Mouse (Mus musculus): ENCODE measurements around the gene Specc1l.
"Not testable (repeated sequence)": the region's sequence is repeated elsewhere in the genome, so short reads cannot be mapped to it uniquely, and the experiment has no call there.

The Specc1l gene

DNA sequence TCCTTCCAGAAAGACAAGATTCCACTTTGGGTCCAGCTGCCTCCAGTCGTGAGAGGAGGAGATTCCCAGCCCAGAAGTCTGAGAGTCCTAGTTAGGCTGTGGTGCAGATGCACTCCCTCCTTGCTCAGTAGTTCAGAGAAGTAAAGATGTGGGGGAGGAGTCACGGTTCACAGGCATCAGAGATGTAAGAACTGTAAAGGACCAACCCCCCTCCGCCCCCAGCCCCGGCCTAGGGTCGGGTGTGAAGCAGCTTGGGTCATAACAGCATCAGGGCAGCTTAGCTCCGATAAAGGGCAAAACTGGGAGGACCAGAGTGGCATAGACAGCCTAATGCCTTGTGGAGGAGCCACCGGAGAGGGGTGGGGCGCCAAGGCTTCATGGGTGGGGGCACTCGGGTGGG lies 104.6 kb downstream of the Specc1l start:
- no peak for DNase-seq (ENCODE audit: low read depth, low spot score)

DNA sequence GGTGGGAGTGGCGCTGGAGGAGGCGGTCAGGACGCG lies 104.8 kb downstream of the Specc1l start, which contains the start of gene Adora2a:
Gene Adora2a (plus strand): TSS at position 6 of the 36 bp plus-strand sequence.
- DNase-seq (ENCODE audit: low read depth, low spot score) = no peak

DNA sequence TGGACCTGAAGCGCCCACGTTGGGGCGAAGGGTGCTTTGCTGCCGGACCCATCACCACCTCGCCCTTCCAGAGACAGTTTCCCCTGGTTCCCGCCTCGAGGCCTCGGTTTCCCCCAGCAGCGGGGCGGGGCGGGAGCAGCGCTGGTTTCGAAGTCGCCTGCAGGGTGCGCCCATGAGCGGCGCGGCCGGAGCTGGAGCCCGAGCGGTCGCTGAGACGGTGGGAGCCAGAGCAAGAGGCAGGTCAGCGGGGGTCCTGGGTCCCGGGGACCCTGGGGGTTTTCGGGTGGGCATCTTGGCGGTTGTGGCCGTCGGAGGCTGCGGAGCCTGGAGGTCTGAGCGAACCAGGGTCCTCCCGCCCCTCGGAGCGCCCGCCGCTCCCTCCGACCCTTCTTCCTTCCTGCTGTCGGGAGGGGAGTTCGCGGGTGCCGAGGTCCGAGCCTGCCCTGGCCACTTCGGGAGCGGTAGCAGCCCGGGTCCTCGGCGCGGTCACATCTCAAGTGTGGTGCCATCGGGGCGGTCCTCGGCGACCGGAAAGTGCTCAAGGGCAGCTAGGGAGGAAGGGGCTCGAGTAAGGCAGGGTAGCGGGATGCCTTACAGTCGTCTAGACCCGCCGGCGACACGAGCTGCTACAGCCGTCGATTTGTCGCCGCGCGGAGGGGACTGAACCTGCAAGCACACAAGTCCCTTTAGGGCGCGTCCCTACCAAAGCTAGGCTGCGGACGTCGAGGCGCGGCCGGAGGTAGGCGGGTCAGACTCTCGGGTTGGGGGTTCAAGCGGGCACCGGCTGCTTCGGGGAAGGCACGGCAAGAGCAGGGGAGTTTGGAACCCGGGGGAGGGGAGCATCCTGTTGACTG lies 105.3 kb downstream of the Specc1l start:
- DNase-seq (ENCODE audit: low read depth, low spot score) = no peak

- no peak for DNase-seq (ENCODE audit: low read depth, low spot score)
Observed at GRCm38 (mm10) chr10:75318206-75318605, 106.3 kb downstream of the Specc1l start.

DNA sequence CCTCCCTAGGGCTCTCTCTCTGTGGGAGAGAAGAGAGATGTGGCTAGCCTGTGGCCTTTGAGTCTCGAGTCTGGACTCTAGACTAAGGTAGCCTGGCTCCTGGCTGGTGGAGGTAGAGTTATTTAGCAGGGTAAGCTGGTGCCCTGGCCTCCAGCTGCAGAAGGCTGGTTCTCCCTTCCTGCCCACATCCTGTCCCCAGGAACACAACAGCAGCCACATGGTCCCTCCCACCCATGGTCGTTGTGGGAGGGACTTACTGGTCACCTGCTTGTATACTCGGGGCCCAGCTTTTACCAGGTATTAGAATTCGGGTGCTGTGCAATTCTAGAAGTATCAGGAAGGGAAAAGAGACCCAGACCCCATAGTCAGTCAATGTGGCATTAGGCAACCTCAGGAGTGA lies 108.4 kb downstream of the Specc1l start:
- DNase-seq (ENCODE audit: low read depth, low spot score) = no peak

GRCm38 (mm10) chr10:75322966-75323365 lies 111.1 kb downstream of the Specc1l start:
- no peak for DNase-seq (ENCODE audit: low read depth, low spot score)

DNA sequence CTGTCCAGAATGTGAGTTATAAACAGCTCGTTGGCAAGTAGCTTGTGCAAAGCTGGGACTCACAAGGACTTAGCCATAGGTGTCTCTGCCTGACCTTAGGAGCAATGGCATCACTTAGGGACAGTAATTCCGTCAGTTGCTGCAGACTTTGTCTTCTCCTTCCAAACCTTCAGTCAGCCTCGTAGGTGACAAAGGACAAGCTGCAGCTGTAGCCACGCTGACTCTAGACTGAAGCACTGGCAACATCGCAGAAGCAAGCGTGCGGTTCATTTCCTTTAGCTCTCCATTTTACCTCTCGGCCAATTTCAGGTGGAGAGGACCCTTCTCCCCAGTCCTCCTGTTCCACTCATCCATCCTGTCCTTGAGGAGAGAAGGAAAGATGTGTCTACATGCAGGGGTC lies 112.1 kb downstream of the Specc1l start:
- DNase-seq (ENCODE audit: low read depth, low spot score) = no peak

DNA sequence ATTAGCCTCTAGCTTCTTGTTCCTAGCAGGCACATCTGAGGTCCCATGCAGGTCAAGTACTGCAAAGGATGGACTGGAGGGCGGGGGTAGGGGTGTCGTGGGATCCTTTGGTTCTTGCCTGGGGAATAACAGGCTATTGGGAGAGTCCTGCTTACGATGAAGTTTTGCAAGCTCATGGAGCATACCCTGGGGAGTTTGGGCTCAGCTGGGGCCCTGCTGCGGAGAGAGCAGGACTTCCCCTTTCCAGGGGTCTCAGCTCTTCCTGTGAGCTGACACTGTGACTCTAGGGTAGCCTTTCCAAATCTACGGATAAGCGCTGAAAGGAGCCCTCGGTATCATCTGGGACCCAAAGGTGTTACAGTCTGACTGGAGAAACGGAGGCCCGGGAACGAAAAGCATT lies 112.5 kb downstream of the Specc1l start:
- DNase-seq (ENCODE audit: low read depth, low spot score) = no peak

DNA sequence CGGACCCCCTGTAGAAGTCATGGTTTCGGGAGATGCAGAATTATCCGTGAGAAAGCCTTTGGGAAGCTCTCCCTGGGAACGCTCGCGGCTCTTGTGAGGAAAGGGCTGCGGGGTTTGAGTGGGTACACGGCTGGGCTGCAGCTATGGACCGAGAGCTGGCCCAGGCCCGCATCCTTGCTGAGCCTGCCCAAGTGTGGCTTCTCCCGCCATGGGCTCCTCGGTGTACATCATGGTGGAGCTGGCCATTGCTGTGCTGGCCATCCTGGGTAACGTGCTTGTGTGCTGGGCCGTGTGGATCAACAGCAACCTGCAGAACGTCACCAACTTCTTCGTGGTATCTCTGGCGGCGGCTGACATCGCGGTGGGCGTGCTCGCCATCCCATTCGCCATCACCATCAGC lies 113.9 kb downstream of the Specc1l start:
- DNase-seq (ENCODE audit: low read depth, low spot score) = no peak

DNA sequence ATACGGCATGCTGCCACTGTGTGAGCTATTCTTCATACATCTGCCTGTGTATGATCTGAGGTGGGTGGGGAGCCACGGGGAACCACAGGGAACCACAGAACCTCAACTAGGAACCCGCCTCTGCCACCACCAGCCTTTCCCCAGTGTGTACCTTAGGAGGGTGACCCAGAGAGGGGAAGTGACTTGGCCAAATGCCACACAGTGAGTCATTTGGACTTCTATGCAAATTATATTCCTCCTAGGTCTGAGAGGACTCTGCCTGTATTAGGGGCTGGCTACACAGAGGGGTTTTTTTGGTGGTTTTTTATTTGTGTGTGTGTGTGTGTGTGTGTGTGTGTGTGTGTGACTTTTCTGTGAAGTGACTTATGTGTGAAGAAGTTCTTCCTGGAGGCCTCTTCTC lies 114.7 kb downstream of the Specc1l start:
- no peak for DNase-seq (ENCODE audit: low read depth, low spot score)

DNA sequence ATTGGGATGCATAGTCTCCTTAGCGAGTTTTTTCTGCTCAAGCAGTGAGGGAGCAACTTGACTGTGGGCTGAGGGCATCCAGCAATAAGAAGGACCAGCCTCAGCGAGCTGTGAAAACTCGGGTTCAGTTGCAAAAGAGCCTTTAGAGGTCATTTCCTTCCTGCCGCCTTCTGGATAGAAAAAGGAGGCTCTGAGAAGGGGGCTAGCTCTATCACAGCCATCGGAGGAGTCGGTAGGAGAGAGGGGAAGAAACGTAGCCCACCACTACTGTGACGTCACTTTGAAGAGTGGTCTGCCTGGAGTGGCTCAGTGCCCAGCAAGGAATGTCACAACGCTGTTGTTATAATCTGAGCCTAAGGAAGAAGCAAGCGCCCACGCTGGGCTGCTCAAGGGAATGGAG lies 115.2 kb downstream of the Specc1l start:
- no peak for DNase-seq (ENCODE audit: low read depth, low spot score)

DNA sequence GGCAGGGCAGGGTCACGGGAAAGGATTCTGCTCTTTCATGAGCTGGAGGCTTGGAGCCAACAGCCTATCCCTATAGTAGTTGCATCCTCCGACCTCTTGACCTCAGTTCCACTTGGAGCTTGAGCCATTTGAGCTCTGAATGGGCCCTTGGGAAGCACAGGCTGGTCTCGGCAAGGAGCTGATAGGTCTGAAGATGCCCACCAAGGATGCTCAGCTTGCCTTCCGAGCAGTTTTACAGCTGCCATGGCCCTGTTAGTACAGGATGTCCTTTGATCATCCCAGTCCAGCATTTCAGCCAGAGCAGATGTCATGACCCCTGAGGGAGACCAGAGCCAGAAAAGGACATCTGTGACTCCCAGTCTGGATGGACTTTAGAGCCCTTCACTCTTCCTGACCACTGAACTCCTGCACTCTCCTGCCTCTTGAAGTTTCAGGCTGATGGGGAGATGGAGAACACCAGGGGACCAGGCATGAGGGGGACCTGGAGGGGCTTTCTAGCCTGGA lies 116.4 kb downstream of the Specc1l start:
- no peak for DNase-seq (ENCODE audit: low read depth, low spot score)

- no peak for DNase-seq (ENCODE audit: low read depth, low spot score)
Observed at GRCm38 (mm10) chr10:75332268-75332667, 120.4 kb downstream of the Specc1l start.

GRCm38 (mm10) chr10:75333176-75333776 lies 121.4 kb downstream of the Specc1l start:
- DNase-seq (ENCODE audit: low read depth, low spot score) = no peak

- no peak for DNase-seq (ENCODE audit: low read depth, low spot score)
Observed at GRCm38 (mm10) chr10:75334175-75334574, 122.3 kb downstream of the Specc1l start.

DNA sequence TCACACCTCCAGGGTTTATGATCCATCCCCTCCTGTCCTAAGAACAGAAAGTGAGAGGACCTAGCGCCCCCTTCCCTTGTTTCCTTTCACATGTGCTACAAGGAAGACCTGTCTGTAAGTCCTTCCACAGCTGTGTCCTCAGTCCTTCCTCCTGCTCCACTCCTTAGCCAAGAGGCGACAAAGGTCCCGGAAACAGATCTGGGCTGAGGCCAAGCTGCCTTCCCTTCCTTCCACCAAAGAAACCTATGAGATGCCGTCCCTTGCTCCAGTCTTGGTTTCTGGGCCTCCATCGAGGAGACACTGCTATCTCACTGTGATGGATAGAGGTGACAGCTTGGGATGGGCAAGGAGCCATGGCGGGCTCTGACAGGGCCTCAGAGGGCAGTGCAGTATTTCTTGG lies 123.2 kb downstream of the Specc1l start:
- no peak for DNase-seq (ENCODE audit: low read depth, low spot score)

- no peak for DNase-seq (ENCODE audit: low read depth, low spot score)
Observed at GRCm38 (mm10) chr10:75337231-75337630, 125.4 kb downstream of the Specc1l start.

DNA sequence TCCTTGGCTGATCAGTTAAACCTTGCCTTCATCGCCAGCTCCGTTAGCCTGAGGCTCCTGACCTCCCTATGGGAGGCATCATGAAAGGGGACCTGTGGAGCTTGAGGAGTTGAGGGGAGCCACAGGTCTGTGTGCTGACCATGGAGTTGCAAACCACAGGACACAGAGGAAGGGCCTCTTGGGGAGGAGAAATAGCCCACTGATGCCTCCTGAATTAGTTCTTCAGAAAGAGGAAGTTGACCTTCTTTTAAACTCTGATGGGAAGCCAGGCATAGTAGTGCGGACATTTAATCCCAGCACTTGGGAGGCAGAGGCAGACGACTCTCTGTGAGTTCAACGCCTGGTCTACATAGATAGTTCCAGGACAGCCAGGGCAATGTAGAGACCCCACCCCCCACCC lies 127.0 kb downstream of the Specc1l start:
- no peak for DNase-seq (ENCODE audit: low read depth, low spot score)

DNA sequence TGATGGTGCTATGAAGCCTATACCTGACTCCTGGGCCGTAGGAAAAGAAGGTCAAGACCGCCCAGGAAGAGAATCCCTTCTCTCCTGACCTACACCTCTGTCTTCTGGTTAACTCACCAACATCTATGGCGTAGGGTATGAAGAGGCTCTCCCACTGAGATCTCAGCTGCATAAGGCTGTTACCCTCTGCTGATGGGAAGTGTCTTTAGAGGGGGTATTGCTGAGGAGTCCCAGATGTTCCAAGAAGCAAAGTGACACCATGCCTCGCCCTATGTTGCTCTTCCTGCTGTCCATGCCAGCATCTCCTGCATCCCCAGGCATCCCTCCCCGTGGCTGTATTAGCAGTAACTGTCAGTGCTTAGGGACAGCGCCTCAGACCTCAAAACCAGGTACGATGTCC lies 127.5 kb downstream of the Specc1l start:
- no peak for DNase-seq (ENCODE audit: low read depth, low spot score)

- no peak for DNase-seq (ENCODE audit: low read depth, low spot score)
Observed at GRCm38 (mm10) chr10:75341936-75342335, 130.1 kb downstream of the Specc1l start.

- not testable (repeated sequence) for DNase-seq (ENCODE audit: low read depth, low spot score)
Observed at GRCm38 (mm10) chr10:75344563-75344962, 132.7 kb downstream of the Specc1l start.

GRCm38 (mm10) chr10:75345265-75345664 lies 133.4 kb downstream of the Specc1l start:
- DNase-seq (ENCODE audit: low read depth, low spot score) = no peak

DNA sequence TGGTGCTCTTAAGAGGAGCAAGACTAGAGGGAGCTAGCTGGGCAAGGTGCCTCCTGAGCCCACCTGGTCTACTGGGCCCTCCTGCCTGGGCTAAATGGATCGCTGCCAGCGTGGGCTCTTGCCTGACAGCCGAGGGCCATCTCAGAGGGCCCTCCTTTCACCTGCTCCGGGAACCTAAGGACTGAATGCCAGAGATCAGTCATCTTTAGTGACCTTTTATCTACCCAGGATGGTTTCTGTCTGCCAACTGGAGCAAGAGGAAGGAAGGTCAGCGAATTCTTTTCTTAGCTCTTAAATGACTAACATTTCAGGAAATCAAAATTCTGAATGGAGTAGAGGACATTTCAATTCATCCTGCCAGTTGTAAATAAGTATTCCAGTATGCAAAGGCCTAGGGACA lies 138.7 kb downstream of the Specc1l start:
- DNase-seq (ENCODE audit: low read depth, low spot score) = no peak

DNA sequence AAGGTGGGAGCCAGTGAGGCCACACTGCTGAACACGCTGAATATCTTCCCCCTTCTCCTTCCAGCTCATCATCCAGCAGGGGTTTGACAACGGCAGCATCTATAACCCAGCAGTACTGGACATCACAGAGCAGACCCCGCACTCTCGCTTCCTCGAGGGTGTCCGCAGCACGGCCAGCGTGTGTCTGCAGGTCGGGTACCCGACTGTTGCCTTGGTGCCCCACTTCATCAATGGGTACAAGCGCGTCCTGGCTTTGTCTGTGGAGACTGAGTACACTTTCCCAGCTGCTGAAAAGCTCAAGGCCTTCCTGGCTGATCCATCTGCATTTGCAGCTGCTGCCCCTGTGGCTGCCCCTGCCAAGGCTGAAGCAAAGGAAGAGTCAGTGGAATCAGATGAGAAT lies 140.7 kb downstream of the Specc1l start:
- no peak for DNase-seq (ENCODE audit: low read depth, low spot score)

Measured in c-Kit-negative CD71-positive TER-119-positive erythroid progenitor cells, embryonic 14.5 days (primary cell).